Mouse (Mus musculus) cerebellum, adult 2 months (tissue): ENCODE measurements at regions not wholly inside any gene's neighbourhood (a gene's known extent, or its start where the extent isn't known, plus 50 kb on each side); places are given as distances from the start of the nearest gene placed in this dataset.

ENCODE experiments used
- CTCF ChIP-seq: fragments of 200-500 bp; IDR thresholded peaks from 2 replicates; pipeline ENCODE4 v1.5.1; 2011; ENCODE audit warnings: low read depth, mild to moderate bottlenecking, control low read depth, low read length, moderate library complexity, borderline replicate concordance; ENCODE audit not compliant: insufficient read depth
- POLR2A ChIP-seq: fragments of 200-500 bp; IDR thresholded peaks from 2 replicates; pipeline ENCODE4 v1.6.1; 2011; ENCODE audit warnings: low read length, control low read depth, borderline replicate concordance; ENCODE audit not compliant: insufficient read depth

GRCm38 (mm10) chr14:70833238-70833637, 233.6 kb upstream of the Fam160b2 start:
- TF ChIP-seq CTCF = no peak
- TF ChIP-seq POLR2A = no peak
